Mouse (Mus musculus): ENCODE data around the gene Gcnt2.

DNA sequence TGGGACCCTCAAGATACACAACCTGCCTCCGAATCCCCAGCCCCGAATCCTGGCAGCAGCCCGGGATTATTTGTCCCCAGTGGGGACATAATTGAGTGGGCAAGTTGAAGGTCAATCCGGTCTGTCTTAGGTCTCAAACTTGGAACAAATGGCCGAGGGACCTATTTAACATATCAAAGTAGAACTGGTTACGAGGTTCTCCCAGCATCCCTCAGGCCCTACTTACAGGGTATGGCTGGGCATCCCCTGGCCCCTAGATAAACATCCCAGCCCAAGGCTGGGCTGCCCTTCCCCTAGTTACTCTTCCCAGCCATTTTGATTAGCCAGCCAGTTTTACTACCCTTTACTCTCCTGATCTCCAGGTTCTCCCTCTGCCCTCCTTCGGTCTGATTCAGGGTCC lies 8.3 kb upstream of the Gcnt2 start:
- TF ChIP-seq EP300 (optimal IDR thresholded peaks at IDR 0.05) (no peak), CTCF (IDR thresholded peaks at IDR 0.05; ENCODE audit: low read depth) (no peak)

Measured in stomach, postnatal 0 days (tissue).